Mouse (Mus musculus) myocyte (in vitro differentiated cells): Measurements from ENCODE around the gene Cab39l.

Experiments used
- CEBPB ChIP-seq: IDR thresholded peaks from 2 replicates; pipeline ENCODE4 v1.6.1; 2011; ENCODE audit warnings: mild to moderate bottlenecking, moderate library complexity; ENCODE audit not compliant: poor library complexity, insufficient read depth, severe bottlenecking
- E2F4 ChIP-seq: IDR thresholded peaks from one replicate; pipeline ENCODE4 v1.6.1; 2011; ENCODE audit warnings: mild to moderate bottlenecking, control low read depth, moderate library complexity; ENCODE audit not compliant: insufficient read depth
- MAX ChIP-seq: IDR thresholded peaks from one replicate; pipeline ENCODE4 v1.6.1; 2011; ENCODE audit warnings: low read depth, mild to moderate bottlenecking, control low read depth
- MYOD1 ChIP-seq, 3 experiments: IDR thresholded peaks; one replicate each; pipeline ENCODE4 v1.6.1; 2011; ENCODE audit warnings: control low read depth in 2 of 3, low read depth in 2 of 3, mild to moderate bottlenecking in 2 of 3, moderate library complexity in 1 of 3; ENCODE audit not compliant: insufficient read length in 2 of 3, control insufficient read depth in 1 of 3
- MYOG ChIP-seq, 3 experiments: IDR thresholded peaks; one replicate each; pipeline ENCODE4 v1.6.1; 2011; ENCODE audit warnings: control low read depth in 2 of 3, low read depth in 2 of 3, mild to moderate bottlenecking in 2 of 3; ENCODE audit not compliant: insufficient read length in 2 of 3, control insufficient read depth in 1 of 3, insufficient read depth in 1 of 3
- POLR2A ChIP-seq: IDR thresholded peaks from one replicate; pipeline ENCODE4 v1.6.1; 2011; ENCODE audit warnings: low read depth, mild to moderate bottlenecking, control low read depth, moderate library complexity; ENCODE audit not compliant: insufficient read length
- POLR2AphosphoS2 ChIP-seq: IDR thresholded peaks from one replicate; pipeline ENCODE4 v1.6.1; 2011; ENCODE audit warnings: low read depth, control low read depth; ENCODE audit not compliant: insufficient read length
- REST ChIP-seq: IDR thresholded peaks from one replicate; pipeline ENCODE4 v1.6.1; 2011; ENCODE audit warnings: mild to moderate bottlenecking, control low read depth, moderate library complexity; ENCODE audit not compliant: insufficient read depth, insufficient read length
- TCF12 ChIP-seq: IDR thresholded peaks from one replicate; pipeline ENCODE4 v1.6.1; 2011; ENCODE audit warnings: mild to moderate bottlenecking, control low read depth; ENCODE audit not compliant: poor library complexity, insufficient read depth, severe bottlenecking
- TCF3 ChIP-seq: IDR thresholded peaks from one replicate; pipeline ENCODE4 v1.6.1; 2011; ENCODE audit warnings: low read depth, control low read depth; ENCODE audit not compliant: insufficient read length
- USF1 ChIP-seq: IDR thresholded peaks from one replicate; pipeline ENCODE4 v1.6.1; 2011; ENCODE audit warnings: low read depth, mild to moderate bottlenecking, control low read depth, moderate library complexity

GRCm38 (mm10) chr14:59554025-59554424 lies 113.3 kb downstream of the Cab39l start:
- TF ChIP-seq CEBPB (no peak), POLR2A (no peak), TCF12 (no peak), MAX (no peak), USF1 (no peak), POLR2AphosphoS2 (no peak), MYOD1 (IDR thresholded peaks at IDR 0.05; ENCODE audit: control insufficient read depth in 1 of 3, insufficient read length in 2 of 3, low read depth in 2 of 3) (no peak), MYOG (IDR thresholded peaks at IDR 0.05; ENCODE audit: control insufficient read depth in 1 of 3, insufficient read depth in 1 of 3, insufficient read length in 2 of 3, low read depth in 2 of 3) (no peak), E2F4 (no peak), TCF3 (no peak), REST (no peak)
